Mouse (Mus musculus): ENCODE data around the gene Erich6b.

Erich6b gene

GRCm38 (mm10) chr14:75706647-75707046 is 64.6 kb downstream of the Erich6b start:
- DNase-seq (ENCODE audit: extremely low read depth, low read depth, low spot score): no peak

GRCm38 (mm10) chr14:75707771-75708170 is 65.7 kb downstream of the Erich6b start:
- DNase-seq (ENCODE audit: extremely low read depth, low read depth, low spot score): no peak

GRCm38 (mm10) chr14:75708986-75709385 is 66.9 kb downstream of the Erich6b start:
- DNase-seq (ENCODE audit: extremely low read depth, low read depth, low spot score): no peak

- no peak for DNase-seq (ENCODE audit: extremely low read depth, low read depth, low spot score)
Observed at GRCm38 (mm10) chr14:75711731-75712130, 69.7 kb downstream of the Erich6b start.

GRCm38 (mm10) chr14:75712687-75713086 is 70.6 kb downstream of the Erich6b start:
- DNase-seq (ENCODE audit: extremely low read depth, low read depth, low spot score): no peak

- DNase-seq (ENCODE audit: extremely low read depth, low read depth, low spot score): no peak
Observed at GRCm38 (mm10) chr14:75713661-75714060, 71.6 kb downstream of the Erich6b start.

- no peak for DNase-seq (ENCODE audit: extremely low read depth, low read depth, low spot score)
Observed at GRCm38 (mm10) chr14:75716410-75716809, 74.4 kb downstream of the Erich6b start.
